Mouse (Mus musculus) forebrain, embryonic 10.5 days (tissue): ENCODE measurements around the gene Zfp800. TPM values are rescaled to one million over a fixed set of nuclear protein-coding genes. Genes with fewer than 3 reads are reported as not detected.

ENCODE experiments used
- DNase-seq: peaks from one replicate; pipeline ENCODE4 v3.0.0-alpha.2; 2017; ENCODE audit warnings: low spot score; ENCODE audit errors: extremely low spot score
- H3K27ac ChIP-seq: fragments of 300-500 bp; sonication (generic); 2 replicates; pipeline ENCODE4 v1.5.1; 2016; ENCODE audit warnings: mild to moderate bottlenecking
- H3K27me3 ChIP-seq: fragments of 300-500 bp; sonication (generic); 2 replicates; pipeline ENCODE4 v1.6.1; 2016; ENCODE audit warnings: mild to moderate bottlenecking; ENCODE audit not compliant: poor library complexity, severe bottlenecking
- H3K36me3 ChIP-seq: fragments of 300-500 bp; sonication (generic); replicated peaks from 2 replicates; pipeline ENCODE4 v1.6.1; 2016; ENCODE audit warnings: mild to moderate bottlenecking, moderate library complexity
- H3K4me1 ChIP-seq: fragments of 300-500 bp; sonication (generic); 2 replicates; pipeline ENCODE4 v1.6.1; 2016
- H3K4me3 ChIP-seq: fragments of 300-500 bp; sonication (generic); 2 replicates; pipeline ENCODE4 v1.5.1; 2016; ENCODE audit warnings: mild to moderate bottlenecking, moderate library complexity
- H3K9me3 ChIP-seq: fragments of 300-500 bp; sonication (generic); 2 replicates; pipeline ENCODE4 v1.6.1; 2016; ENCODE audit warnings: mild to moderate bottlenecking, moderate library complexity
- WGBS: fragments of 180-500 bp; shearing (Covaris S2); methylation state at CpG from one replicate; pipeline ENCODE4 v1.1.7; 2016; 5-methylcytosine and 5-hydroxymethylcytosine counted together
- polyA plus RNA-seq: library from polyadenylated mRNA; unstranded; fragments of >200 nt; fragmentation: Nextera tagmentation; extraction: Ambion mirVana; gene quantifications from 2 replicates; pipeline ENCODE4 v1.2.1, GENCODE M21; 2016

Zfp800 gene
- polyA plus RNA-seq, 1 experiment from 2014 or later: 22.8 TPM

DNA sequence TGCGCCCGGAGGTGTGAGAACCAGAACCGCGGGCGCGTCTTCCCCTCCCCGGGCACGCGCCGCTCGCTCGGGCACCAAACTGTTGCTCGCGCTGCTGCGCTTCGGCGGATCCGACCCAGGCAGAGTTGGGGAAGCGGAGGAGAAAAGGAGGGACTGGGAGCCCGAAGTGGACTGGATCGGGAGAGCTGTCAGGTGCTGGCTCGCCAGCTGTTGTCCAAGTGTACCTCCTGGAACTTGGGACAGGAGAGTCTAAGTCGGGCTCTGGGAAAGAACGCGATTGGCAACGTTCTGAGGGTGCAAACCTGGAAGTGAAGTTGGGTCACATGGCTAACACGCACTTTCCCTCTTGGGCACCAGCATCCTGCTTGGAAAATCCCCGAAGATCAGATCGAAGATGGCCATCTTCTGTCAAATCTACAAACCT lies 135.6 kb downstream of the Zfp800 start:
- peak; percentile 69 for DNase-seq
- Histone ChIP-seq H3K9me3 (no peaks in the 10 kb centered on the region), H3K36me3 (peaks cover 18% of the 10 kb centered on the region), H3K27me3 (peaks cover 9% of the 10 kb centered on the region), H3K27ac (peak overlapping the region; percentile 92), H3K4me3 (peak overlapping the region; percentile 93), H3K4me1 (peaks cover 15% of the 10 kb centered on the region)
- under 1% methylated on average over 29 of the region's 29 CpGs for WGBS

DNA sequence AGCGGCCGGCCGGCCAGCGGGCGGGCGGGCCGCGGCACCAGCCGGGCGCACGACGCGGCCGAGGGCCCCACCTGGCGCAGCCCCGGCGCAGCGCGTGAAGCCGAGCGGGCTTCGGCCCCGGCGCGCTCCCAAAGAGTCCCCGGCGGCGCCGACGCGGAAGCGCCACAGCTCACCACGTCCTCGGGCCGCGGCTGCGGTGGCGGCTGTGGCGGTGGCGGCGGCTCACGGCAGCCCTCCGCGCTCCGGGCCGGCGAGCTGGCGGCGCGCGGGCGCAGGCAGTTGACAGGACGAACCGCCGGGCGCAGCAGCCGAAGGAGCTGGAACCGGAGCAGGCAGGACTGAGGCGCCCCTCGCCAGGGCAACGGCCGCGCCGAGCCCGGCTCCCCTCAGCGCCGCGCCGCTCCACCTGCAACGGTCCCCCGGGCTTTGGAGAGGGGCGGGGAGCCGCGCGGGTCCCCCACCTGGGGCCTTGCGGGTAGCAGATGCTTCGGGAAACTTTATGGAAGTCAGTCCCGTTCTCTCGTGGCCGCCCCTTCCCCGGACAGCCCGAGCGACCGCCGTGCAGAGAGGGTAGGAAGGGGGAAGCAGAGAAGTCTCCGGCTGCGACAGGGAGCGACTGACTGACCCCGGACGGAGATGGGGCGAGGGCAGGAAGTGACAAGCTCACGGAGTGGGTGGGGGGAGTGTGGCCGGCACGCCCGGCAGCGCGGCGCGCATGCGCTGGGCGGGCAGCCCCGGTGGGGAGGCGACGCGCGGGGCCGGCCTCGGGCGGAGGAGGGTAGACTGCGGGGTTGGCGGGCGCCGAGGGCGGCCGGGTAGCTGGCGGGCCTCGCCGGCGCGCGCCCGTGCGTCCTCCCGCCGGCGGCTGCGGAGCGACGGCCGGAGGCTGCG lies 136.3 kb downstream of the Zfp800 start:
- Histone ChIP-seq H3K27me3 (peaks cover 9% of the 10 kb centered on the region), H3K9me3 (no peaks in the 10 kb centered on the region), H3K4me3 (peak overlapping the region; percentile 93), H3K4me1 (peaks cover 15% of the 10 kb centered on the region), H3K36me3 (peaks cover 22% of the 10 kb centered on the region), H3K27ac (peak overlapping the region; percentile 92)
- WGBS: under 1% methylated on average over 109 of the region's 131 CpGs
- peak; percentile 86 for DNase-seq

DNA sequence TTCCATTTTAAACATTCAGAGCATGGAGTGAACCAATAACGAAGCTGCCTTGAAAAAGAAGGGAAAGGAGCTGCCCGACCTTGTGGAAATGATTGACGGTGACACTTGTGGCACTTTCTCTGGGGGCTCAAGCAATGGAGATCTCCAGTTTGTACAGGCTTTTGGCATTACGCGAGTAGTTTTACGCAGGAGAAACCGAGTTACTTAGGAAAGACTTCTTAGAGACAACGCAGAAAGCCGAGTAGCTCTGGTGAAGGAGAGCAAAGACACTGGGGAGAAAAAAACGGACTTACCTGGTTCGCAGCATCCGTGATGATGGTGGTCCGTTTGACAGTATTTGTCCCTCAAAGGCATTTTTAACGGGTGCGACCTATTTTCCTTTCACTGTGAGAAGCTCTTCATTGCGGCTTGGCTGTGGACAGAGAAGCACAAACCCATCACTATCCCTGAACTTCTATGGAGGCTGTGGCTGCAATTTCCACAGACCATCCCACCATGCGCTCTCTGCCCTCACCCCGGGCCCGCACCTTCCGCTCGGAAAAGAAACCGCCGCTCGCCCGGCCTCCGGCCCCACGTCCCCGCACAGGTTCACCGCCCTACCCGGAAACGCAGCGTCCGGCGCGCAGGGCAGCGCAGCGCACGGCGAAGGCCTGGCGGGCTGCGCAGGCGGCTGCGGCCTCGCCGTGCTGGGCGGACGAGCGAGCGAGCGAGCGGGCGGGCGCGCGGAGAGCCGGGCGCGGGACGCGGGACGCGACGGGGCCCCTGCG lies 137.2 kb downstream of the Zfp800 start:
- Histone ChIP-seq H3K27me3 (peaks cover 9% of the 10 kb centered on the region), H3K4me3 (peak overlapping the region; percentile 93), H3K27ac (peak overlapping the region; percentile 92), H3K36me3 (peaks cover 31% of the 10 kb centered on the region), H3K9me3 (no peaks in the 10 kb centered on the region), H3K4me1 (peaks cover 15% of the 10 kb centered on the region)
- 1% methylated on average over 64 of the region's 64 CpGs for WGBS
- DNase-seq: peak; percentile 33

DNA sequence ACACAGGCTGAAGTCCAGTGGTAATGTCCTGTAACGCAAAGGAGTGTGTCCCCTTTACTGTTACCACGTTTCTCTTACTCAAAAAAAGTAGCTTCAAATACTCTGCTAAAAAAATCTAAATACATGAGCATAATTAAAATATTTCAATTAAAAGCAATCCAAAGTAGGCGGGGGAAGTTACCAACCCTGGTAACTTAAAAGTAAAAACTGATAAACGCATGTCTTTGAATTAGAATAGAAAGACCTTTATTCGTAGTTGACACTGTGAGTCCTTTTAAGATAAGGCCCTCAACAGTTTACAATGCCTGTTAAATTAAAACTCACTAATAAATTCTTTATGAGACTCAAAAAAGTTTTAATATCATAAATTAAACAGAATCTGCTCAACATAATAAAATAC lies 138.1 kb downstream of the Zfp800 start:
- peaks cover 9% of the 10 kb centered on the region for H3K27me3 ChIP-seq
- WGBS: 91% methylated on average over 5 of the region's 5 CpGs
- no peak for DNase-seq

DNA sequence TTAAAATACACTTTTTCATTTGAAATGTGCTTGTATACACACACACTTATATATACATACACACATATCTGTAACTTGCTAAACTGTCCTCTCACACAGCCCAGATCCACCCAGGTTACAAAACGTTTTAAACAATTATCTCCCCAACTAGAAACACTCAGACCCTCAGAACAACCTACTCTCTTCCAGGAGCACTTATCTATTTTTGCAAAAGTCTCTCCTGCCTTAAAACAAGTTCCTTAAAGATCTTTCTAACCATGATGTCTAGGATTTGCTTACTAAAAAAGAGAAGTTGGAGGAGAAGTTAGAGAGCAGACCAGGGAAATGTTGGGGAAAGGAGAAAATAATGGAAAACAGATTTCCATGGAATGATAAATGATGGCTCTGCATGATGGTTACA lies 139.4 kb downstream of the Zfp800 start:
- WGBS: 59% methylated on average over 1 of the region's 1 CpGs
- Histone ChIP-seq H3K4me3 (no peak overlapping the region), H3K9me3 (no peaks in the 10 kb centered on the region), H3K4me1 (peaks cover 15% of the 10 kb centered on the region), H3K36me3 (peaks cover 50% of the 10 kb centered on the region), H3K27ac (no peak overlapping the region), H3K27me3 (peaks cover 9% of the 10 kb centered on the region)
- no peak for DNase-seq

More for the DNA sequence above, 138.1 kb downstream of the Zfp800 start:
- Histone ChIP-seq H3K4me1 (peaks cover 15% of the 10 kb centered on the region), H3K27ac (no peak overlapping the region), H3K4me3 (no peak overlapping the region), H3K9me3 (no peaks in the 10 kb centered on the region), H3K36me3 (peaks cover 40% of the 10 kb centered on the region)

DNA sequence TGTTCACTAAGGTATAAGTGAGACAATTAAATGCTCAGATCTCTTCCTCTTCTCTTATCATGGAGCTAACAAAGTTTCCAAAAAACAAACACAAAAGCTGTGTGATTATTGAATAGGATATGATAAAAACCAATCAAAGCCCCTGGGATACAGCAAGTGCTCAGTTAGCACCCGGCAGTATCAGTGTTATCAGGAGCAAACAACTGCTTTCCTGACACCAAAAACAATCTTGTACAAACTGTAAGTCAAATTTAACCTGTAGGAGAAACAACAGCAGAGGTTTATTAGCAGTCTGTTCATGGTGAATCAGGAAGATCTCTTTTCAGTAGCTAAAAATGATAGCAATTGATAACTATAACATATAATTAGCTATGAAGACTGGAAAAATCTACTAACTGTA lies 140.0 kb downstream of the Zfp800 start:
- no peaks in the 10 kb centered on the region for H3K9me3 ChIP-seq
- WGBS: 86% methylated on average over 1 of the region's 1 CpGs
- H3K36me3 ChIP-seq: peaks cover 57% of the 10 kb centered on the region
- no peak overlapping the region for H3K27ac ChIP-seq
- peaks cover 3% of the 10 kb centered on the region for H3K27me3 ChIP-seq
- DNase-seq: no peak
- peaks cover 15% of the 10 kb centered on the region for H3K4me1 ChIP-seq
- no peak overlapping the region for H3K4me3 ChIP-seq

DNA sequence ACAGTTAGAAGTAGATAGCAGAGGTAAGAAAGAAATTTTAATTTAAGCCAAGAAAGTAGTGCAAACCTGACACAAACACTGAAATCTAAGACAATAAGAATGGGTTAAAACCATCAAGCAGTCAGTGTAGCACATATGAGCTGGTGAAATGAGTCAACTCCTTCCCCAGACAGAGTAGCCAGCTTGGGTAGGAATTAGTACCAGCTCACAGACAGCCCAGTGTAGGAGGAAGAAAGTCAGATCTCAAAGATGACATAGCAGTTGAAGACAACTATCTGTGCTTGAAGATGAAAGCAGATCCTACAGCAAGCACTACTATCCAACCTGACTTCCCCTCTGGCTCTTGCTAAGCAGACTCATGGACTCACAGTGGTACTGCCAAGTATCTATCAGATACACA lies 145.0 kb downstream of the Zfp800 start:
- no peak for DNase-seq
- H3K36me3 ChIP-seq: peaks cover 69% of the 10 kb centered on the region
- H3K4me1 ChIP-seq: no peaks in the 10 kb centered on the region
- no peaks in the 10 kb centered on the region for H3K9me3 ChIP-seq
- no peak overlapping the region for H3K27ac ChIP-seq
- H3K4me3 ChIP-seq: no peak overlapping the region
- H3K27me3 ChIP-seq: no peaks in the 10 kb centered on the region

DNA sequence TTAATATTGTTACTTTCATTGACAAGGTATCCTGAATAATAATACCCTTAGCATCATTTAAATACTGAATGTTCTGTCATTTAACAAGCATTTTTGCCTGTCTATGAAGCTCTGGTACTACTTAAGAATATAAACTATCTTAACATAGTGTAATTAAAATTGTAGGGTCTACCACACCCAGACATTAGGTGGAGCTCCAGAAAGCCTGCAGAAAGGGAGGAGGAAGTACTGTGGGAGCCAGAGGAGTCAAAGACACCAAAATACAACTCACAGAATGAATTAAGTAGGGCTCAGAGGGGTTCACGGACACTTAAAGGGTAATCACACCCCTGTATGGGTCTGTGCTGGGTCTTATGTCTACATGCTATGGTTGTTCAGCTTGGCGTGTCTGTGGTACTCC lies 149.6 kb downstream of the Zfp800 start:
- WGBS: 84% methylated on average over 2 of the region's 2 CpGs
- Histone ChIP-seq H3K4me1 (no peaks in the 10 kb centered on the region), H3K4me3 (no peak overlapping the region), H3K27ac (no peak overlapping the region), H3K9me3 (no peaks in the 10 kb centered on the region), H3K36me3 (peaks cover 49% of the 10 kb centered on the region), H3K27me3 (no peaks in the 10 kb centered on the region)
- no peak for DNase-seq

DNA sequence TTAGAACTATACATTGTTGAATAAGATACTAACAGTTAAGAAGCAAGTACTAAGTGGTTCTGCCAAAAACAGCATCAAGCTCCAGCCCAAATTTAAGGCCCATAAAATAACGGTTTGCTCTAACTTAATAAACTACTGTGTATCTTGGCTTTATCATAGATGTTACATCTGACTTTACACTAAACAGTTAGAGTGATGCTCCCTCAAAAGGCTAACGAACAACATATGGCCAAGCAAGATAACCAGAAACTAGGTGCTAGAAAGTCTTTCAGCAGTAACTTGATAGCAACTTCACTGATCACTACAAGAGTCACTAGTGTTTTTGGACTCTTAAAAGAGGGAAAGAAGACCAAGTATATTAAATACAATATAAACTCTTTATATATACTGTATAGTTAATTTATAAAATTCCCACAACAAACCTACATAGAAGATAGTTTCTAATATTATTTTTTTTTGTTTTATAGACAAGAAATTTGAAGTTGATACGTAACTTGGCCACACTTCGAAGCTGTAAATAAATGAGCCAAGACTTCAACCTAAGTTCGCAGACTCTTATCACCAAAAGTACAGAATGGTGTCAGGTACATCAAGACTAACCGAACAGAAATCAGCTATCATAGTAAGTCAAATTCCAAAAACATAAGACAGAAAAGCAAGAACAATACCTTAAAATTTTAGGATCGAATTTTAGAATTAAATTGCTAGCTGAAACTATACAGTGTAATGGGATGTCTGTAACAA lies 165.0 kb downstream of the Zfp800 start:
- no peak overlapping the region for H3K27ac ChIP-seq
- no peak overlapping the region for H3K4me3 ChIP-seq
- peaks cover 30% of the 10 kb centered on the region for H3K36me3 ChIP-seq
- DNase-seq: no peak
- H3K4me1 ChIP-seq: no peaks in the 10 kb centered on the region
- no peaks in the 10 kb centered on the region for H3K9me3 ChIP-seq
- no peaks in the 10 kb centered on the region for H3K27me3 ChIP-seq
- 93% methylated on average over 7 of the region's 7 CpGs for WGBS

DNA sequence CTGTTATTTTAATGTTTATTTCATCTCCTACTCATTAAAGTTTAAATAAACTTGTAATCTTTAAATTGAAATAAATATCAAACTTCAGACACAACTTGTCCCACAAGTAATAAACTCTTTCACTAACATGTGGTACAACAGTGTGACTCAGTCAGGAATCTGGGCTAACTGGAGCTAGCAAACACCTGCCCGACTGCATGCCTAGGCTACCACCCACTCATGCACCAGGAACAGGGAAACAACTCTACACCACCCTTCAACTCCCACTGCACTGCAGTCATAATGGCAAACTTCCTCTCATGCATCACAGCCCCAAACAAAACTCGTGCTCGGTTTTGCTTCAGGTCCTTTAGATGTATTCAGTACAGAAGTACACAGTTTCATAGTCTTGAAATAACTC lies 169.7 kb downstream of the Zfp800 start:
- WGBS: 93% methylated on average over 3 of the region's 3 CpGs
- Histone ChIP-seq H3K27ac (no peak overlapping the region), H3K4me1 (no peaks in the 10 kb centered on the region), H3K27me3 (no peaks in the 10 kb centered on the region), H3K36me3 (peaks cover 29% of the 10 kb centered on the region), H3K9me3 (no peaks in the 10 kb centered on the region), H3K4me3 (no peak overlapping the region)
- no peak for DNase-seq

DNA sequence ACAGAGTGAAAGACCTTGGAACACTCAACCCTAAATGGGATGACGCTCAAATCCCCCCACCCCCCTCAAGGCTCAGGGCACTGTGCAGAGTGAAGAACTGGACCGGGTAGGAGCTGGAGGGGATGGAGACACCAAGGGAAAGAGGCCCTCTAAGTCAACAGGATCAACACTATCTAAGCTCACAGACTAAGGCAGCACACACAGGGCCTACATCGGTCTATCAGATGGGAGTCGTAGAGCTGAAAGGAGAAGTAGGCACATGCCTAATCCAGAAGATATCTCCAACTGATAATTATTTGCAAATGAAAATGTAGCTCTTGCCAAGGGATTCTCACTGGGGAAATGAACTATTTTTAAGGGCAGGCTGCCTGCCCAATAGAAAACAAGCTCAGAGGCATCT lies 176.8 kb downstream of the Zfp800 start:
- no peak overlapping the region for H3K4me3 ChIP-seq
- 87% methylated on average over 4 of the region's 4 CpGs for WGBS

DNA sequence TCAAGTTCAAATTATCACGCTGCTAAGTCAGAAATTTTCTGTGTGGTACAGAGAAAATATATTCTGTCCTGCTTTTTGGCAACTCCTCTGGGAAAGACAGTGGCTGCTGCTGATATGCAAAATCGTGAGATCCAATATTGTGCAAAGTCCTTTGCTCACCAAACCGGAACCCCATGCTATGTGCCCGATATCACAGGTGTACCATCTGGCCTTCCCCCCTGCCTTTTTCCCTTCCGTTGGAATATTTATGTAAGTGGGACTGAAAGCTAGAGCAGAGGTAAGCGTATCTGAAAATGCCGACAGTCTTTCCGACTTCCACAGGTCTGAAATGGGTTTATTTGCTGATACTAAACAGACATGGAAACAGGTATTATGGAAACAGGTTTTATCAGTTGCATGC lies 179.4 kb downstream of the Zfp800 start:
- Histone ChIP-seq H3K4me1 (peaks cover 12% of the 10 kb centered on the region), H3K9me3 (no peaks in the 10 kb centered on the region), H3K4me3 (no peak overlapping the region), H3K27me3 (peaks cover 10% of the 10 kb centered on the region; the same call in 1 of the 2 replicates), H3K27ac (no peak overlapping the region), H3K36me3 (0 out of 2 replicates have a peak, but pooled peaks cover 3% of the 10 kb centered on the region)
- DNase-seq: no peak
- WGBS: 90% methylated on average over 8 of the region's 8 CpGs

More for the DNA sequence above, 176.8 kb downstream of the Zfp800 start:
- no peak overlapping the region for H3K27ac ChIP-seq
- H3K9me3 ChIP-seq: no peaks in the 10 kb centered on the region
- H3K4me1 ChIP-seq: no peaks in the 10 kb centered on the region
- H3K27me3 ChIP-seq: no peaks in the 10 kb centered on the region
- DNase-seq: no peak
- H3K36me3 ChIP-seq: 0 out of 2 replicates have a peak, but pooled peaks cover 4% of the 10 kb centered on the region
